Mouse (Mus musculus): ENCODE measurements around the gene Rit1. TPM values are rescaled to one million over a fixed set of nuclear protein-coding genes. Genes with fewer than 3 reads are reported as not detected.
"Not testable (repeated sequence)": the region's sequence is repeated elsewhere in the genome, so short reads cannot be mapped to it uniquely, and the experiment has no call there.

Rit1 gene
- polyA plus RNA-seq, 1 experiment from 2014 or later: 38.9 TPM

GRCm38 (mm10) chr3:88700247-88700646 lies 16.4 kb upstream of the Rit1 start:
- WGBS: 96% methylated on average over 3 of the region's 3 CpGs
- H3K4me3 ChIP-seq: no peak overlapping the region
- no peaks in the 10 kb centered on the region for H3K9me3 ChIP-seq (replicated peaks)
- peaks cover 99% of the 10 kb centered on the region for H3K36me3 ChIP-seq
- no peaks in the 10 kb centered on the region for H3K4me1 ChIP-seq
- no peak for DNase-seq (ENCODE audit: low spot score)
- H3K27me3 ChIP-seq (ENCODE audit: low read depth, poor library complexity, severe bottlenecking): no peaks in the 10 kb centered on the region
- no peak overlapping the region for H3K27ac ChIP-seq (replicated peaks)

GRCm38 (mm10) chr3:88701222-88701621 lies 15.4 kb upstream of the Rit1 start:
- Histone ChIP-seq H3K9me3 (replicated peaks) (no peaks in the 10 kb centered on the region), H3K27ac (replicated peaks) (no peak overlapping the region), H3K36me3 (peaks cover 99% of the 10 kb centered on the region), H3K27me3 (ENCODE audit: low read depth, poor library complexity, severe bottlenecking) (no peaks in the 10 kb centered on the region), H3K4me3 (no peak overlapping the region), H3K4me1 (no peaks in the 10 kb centered on the region)
- DNase-seq (ENCODE audit: low spot score): no peak
- 77% methylated on average over 3 of the region's 3 CpGs for WGBS

GRCm38 (mm10) chr3:88713709-88714108 lies 2.9 kb upstream of the Rit1 start:
- no peak overlapping the region for H3K4me3 ChIP-seq
- no peak overlapping the region for H3K27ac ChIP-seq (replicated peaks)
- peaks cover 17% of the 10 kb centered on the region for H3K4me1 ChIP-seq
- no peak for DNase-seq (ENCODE audit: low spot score)
- no peaks in the 10 kb centered on the region for H3K27me3 ChIP-seq (ENCODE audit: low read depth, poor library complexity, severe bottlenecking)
- H3K36me3 ChIP-seq: peaks cover 67% of the 10 kb centered on the region
- WGBS: 98% methylated on average over 4 of the region's 4 CpGs
- H3K9me3 ChIP-seq (replicated peaks): no peaks in the 10 kb centered on the region

GRCm38 (mm10) chr3:88714725-88715124 lies 1.9 kb upstream of the Rit1 start:
- no peak overlapping the region for H3K4me3 ChIP-seq
- no peak overlapping the region for H3K27ac ChIP-seq (replicated peaks)
- DNase-seq (ENCODE audit: low spot score): no peak
- H3K36me3 ChIP-seq: peaks cover 67% of the 10 kb centered on the region
- peaks cover 17% of the 10 kb centered on the region for H3K4me1 ChIP-seq
- 77% methylated on average over 2 of the region's 2 CpGs for WGBS
- H3K9me3 ChIP-seq (replicated peaks): no peaks in the 10 kb centered on the region
- no peaks in the 10 kb centered on the region for H3K27me3 ChIP-seq (ENCODE audit: low read depth, poor library complexity, severe bottlenecking)

- not testable (repeated sequence) for H3K9me3 ChIP-seq (replicated peaks); H3K27ac ChIP-seq (replicated peaks); H3K4me3 ChIP-seq; H3K27me3 ChIP-seq (ENCODE audit: low read depth, poor library complexity, severe bottlenecking); DNase-seq (ENCODE audit: low spot score)
- peaks cover 17% of the 10 kb centered on the region for H3K4me1 ChIP-seq
- 87% methylated on average over 5 of the region's 5 CpGs for WGBS
- peaks cover 67% of the 10 kb centered on the region for H3K36me3 ChIP-seq
Measured at GRCm38 (mm10) chr3:88715716-88716115, 922 bp upstream of the Rit1 start.

- Histone ChIP-seq H3K36me3 (peaks cover 61% of the 10 kb centered on the region), H3K9me3 (replicated peaks) (no peaks in the 10 kb centered on the region), H3K27me3 (ENCODE audit: low read depth, poor library complexity, severe bottlenecking) (no peaks in the 10 kb centered on the region), H3K4me1 (peaks cover 17% of the 10 kb centered on the region), H3K27ac (replicated peaks) (peak overlapping the region; percentile 85), H3K4me3 (peak overlapping the region; percentile 87)
- WGBS: 11% methylated on average over 9 of the region's 9 CpGs
- DNase-seq (ENCODE audit: low spot score): peak; percentile 50
Measured at GRCm38 (mm10) chr3:88717198-88717798, 660 bp downstream of the Rit1 start.

- Histone ChIP-seq H3K4me1 (peaks cover 17% of the 10 kb centered on the region), H3K27ac (replicated peaks) (no peak overlapping the region), H3K9me3 (replicated peaks) (no peaks in the 10 kb centered on the region), H3K4me3 (peak overlapping the region; percentile 87), H3K27me3 (ENCODE audit: low read depth, poor library complexity, severe bottlenecking) (no peaks in the 10 kb centered on the region), H3K36me3 (peaks cover 56% of the 10 kb centered on the region)
- WGBS: 81% methylated on average over 1 of the region's 1 CpGs
- DNase-seq (ENCODE audit: low spot score): no peak
Measured at GRCm38 (mm10) chr3:88717831-88718230, 1.2 kb downstream of the Rit1 start.

GRCm38 (mm10) chr3:88719098-88719497 lies 2.5 kb downstream of the Rit1 start:
- Histone ChIP-seq H3K27ac (replicated peaks) (no peak overlapping the region), H3K36me3 (peaks cover 55% of the 10 kb centered on the region), H3K9me3 (replicated peaks) (peaks cover 7% of the 10 kb centered on the region; the same call in 1 of the 2 replicates), H3K27me3 (ENCODE audit: low read depth, poor library complexity, severe bottlenecking) (no peaks in the 10 kb centered on the region), H3K4me1 (peaks cover 17% of the 10 kb centered on the region), H3K4me3 (no peak overlapping the region)
- DNase-seq (ENCODE audit: low spot score): no peak
- 87% methylated on average over 2 of the region's 2 CpGs for WGBS

GRCm38 (mm10) chr3:88736556-88736955 lies 19.9 kb downstream of the Rit1 start:
- 94% methylated on average over 2 of the region's 2 CpGs for WGBS
- no peaks in the 10 kb centered on the region for H3K27me3 ChIP-seq (ENCODE audit: low read depth, poor library complexity, severe bottlenecking)
- no peaks in the 10 kb centered on the region for H3K4me1 ChIP-seq
- DNase-seq (ENCODE audit: low spot score): no peak
- H3K27ac ChIP-seq (replicated peaks): no peak overlapping the region
- no peak overlapping the region for H3K4me3 ChIP-seq
- peaks cover 3% of the 10 kb centered on the region; the same call in 1 of the 2 replicates for H3K9me3 ChIP-seq (replicated peaks)
- H3K36me3 ChIP-seq: peaks cover 61% of the 10 kb centered on the region

- no peak overlapping the region for H3K4me3 ChIP-seq
- 53% methylated on average over 3 of the region's 3 CpGs for WGBS
- H3K27me3 ChIP-seq (ENCODE audit: low read depth, poor library complexity, severe bottlenecking): no peaks in the 10 kb centered on the region
- H3K4me1 ChIP-seq: no peaks in the 10 kb centered on the region
- peak; percentile 51 for DNase-seq (ENCODE audit: low spot score)
- peaks cover 3% of the 10 kb centered on the region; the same call in 1 of the 2 replicates for H3K9me3 ChIP-seq (replicated peaks)
- H3K36me3 ChIP-seq: peaks cover 68% of the 10 kb centered on the region
- H3K27ac ChIP-seq (replicated peaks): no peak overlapping the region
Measured at GRCm38 (mm10) chr3:88738641-88739040, 22.0 kb downstream of the Rit1 start.

GRCm38 (mm10) chr3:88740147-88740546 lies 23.5 kb downstream of the Rit1 start:
- Histone ChIP-seq H3K9me3 (replicated peaks) (peaks cover 10% of the 10 kb centered on the region; the same call in 1 of the 2 replicates), H3K36me3 (peaks cover 82% of the 10 kb centered on the region), H3K27ac (replicated peaks) (no peak overlapping the region), H3K4me3 (no peak overlapping the region), H3K4me1 (no peaks in the 10 kb centered on the region), H3K27me3 (ENCODE audit: low read depth, poor library complexity, severe bottlenecking) (no peaks in the 10 kb centered on the region)
- WGBS: 94% methylated on average over 3 of the region's 3 CpGs
- no peak for DNase-seq (ENCODE audit: low spot score)

- H3K4me1 ChIP-seq: no peaks in the 10 kb centered on the region
- no peak overlapping the region for H3K4me3 ChIP-seq
- H3K27ac ChIP-seq (replicated peaks): no peak overlapping the region
- peaks cover 98% of the 10 kb centered on the region for H3K36me3 ChIP-seq
- DNase-seq (ENCODE audit: low spot score): no peak
- no peaks in the 10 kb centered on the region for H3K27me3 ChIP-seq (ENCODE audit: low read depth, poor library complexity, severe bottlenecking)
- 93% methylated on average over 9 of the region's 9 CpGs for WGBS
- H3K9me3 ChIP-seq (replicated peaks): peaks cover 43% of the 10 kb centered on the region
Measured at GRCm38 (mm10) chr3:88745534-88745933, 28.9 kb downstream of the Rit1 start.

- DNase-seq (ENCODE audit: low spot score): no peak
- no peak overlapping the region for H3K4me3 ChIP-seq
- H3K36me3 ChIP-seq: peaks cover 100% of the 10 kb centered on the region
- no peak overlapping the region for H3K27ac ChIP-seq (replicated peaks)
- no peaks in the 10 kb centered on the region for H3K27me3 ChIP-seq (ENCODE audit: low read depth, poor library complexity, severe bottlenecking)
- peaks cover 43% of the 10 kb centered on the region for H3K9me3 ChIP-seq (replicated peaks)
- H3K4me1 ChIP-seq: no peaks in the 10 kb centered on the region
- 95% methylated on average over 14 of the region's 15 CpGs for WGBS
Measured at GRCm38 (mm10) chr3:88746139-88746870, 29.7 kb downstream of the Rit1 start.

Measured in midbrain, embryonic 10.5 days (tissue).